ENCODE assay signal across 8 mouse cellular contexts in genomic region chr12:86091601-86092132, GRCm38 (mm10). TPM values are rescaled to one million over a fixed set of nuclear protein-coding genes. Genes with fewer than 3 reads are reported as not detected.
DNase-seq lines count a peak whose midpoint lies in the region; ATAC-seq lines count a peak whose summit lies in the region.

No protein-coding gene starts in this region.

- 51% methylated on average over 18 of the region's 18 CpGs for WGBS in hindbrain, embryonic 15.5 days
- 51% methylated on average over 18 of the region's 18 CpGs for WGBS in hindbrain, embryonic 16.5 days
- 29% methylated on average over 18 of the region's 18 CpGs for WGBS in embryonic facial prominence, embryonic 14.5 days
- WGBS in kidney, embryonic 14.5 days, result 29% methylated on average over 18 of the region's 18 CpGs
- 32% methylated on average over 18 of the region's 18 CpGs for WGBS in midbrain, embryonic 10.5 days

- no peak overlapping the region for H3K4me3 ChIP-seq in hindbrain, embryonic 15.5 days
- H3K4me3 ChIP-seq in hindbrain, embryonic 16.5 days (ENCODE audit: low read length), result no peak overlapping the region
- no peak overlapping the region for H3K4me3 ChIP-seq in embryonic facial prominence, embryonic 14.5 days (ENCODE audit: low read depth, low read length)
- no peak overlapping the region for H3K4me3 ChIP-seq in kidney, embryonic 14.5 days (ENCODE audit: low read length)
- H3K4me3 ChIP-seq in midbrain, embryonic 10.5 days, result peak overlapping the region; percentile 16

- 0 out of 2 replicates have a peak, but pooled peaks cover 6% of the 10 kb centered on the region for H3K36me3 ChIP-seq in hindbrain, embryonic 15.5 days
- 0 out of 2 replicates have a peak, but pooled peaks cover 5% of the 10 kb centered on the region for H3K36me3 ChIP-seq in hindbrain, embryonic 16.5 days (ENCODE audit: control insufficient read depth, insufficient read depth, low read length)
- H3K36me3 ChIP-seq in embryonic facial prominence, embryonic 14.5 days (ENCODE audit: control insufficient read depth, insufficient read depth, low read length), result peaks cover 16% of the 10 kb centered on the region
- no peaks in the 10 kb centered on the region; the same call in 1 of the 2 replicates for H3K36me3 ChIP-seq in kidney, embryonic 14.5 days (ENCODE audit: control insufficient read depth, insufficient read depth, low read length)
- H3K36me3 ChIP-seq in midbrain, embryonic 10.5 days, result peaks cover 47% of the 10 kb centered on the region

- H3K4me1 ChIP-seq in hindbrain, embryonic 15.5 days (replicated peaks), result no peaks in the 10 kb centered on the region
- no peaks in the 10 kb centered on the region for H3K4me1 ChIP-seq in hindbrain, embryonic 16.5 days (ENCODE audit: control insufficient read depth, insufficient read depth, low read depth, low read length)
- H3K4me1 ChIP-seq in embryonic facial prominence, embryonic 14.5 days (ENCODE audit: control insufficient read depth, insufficient read depth, low read length), result peaks cover 9% of the 10 kb centered on the region
- H3K4me1 ChIP-seq in kidney, embryonic 14.5 days (ENCODE audit: control insufficient read depth, insufficient read depth, low read length), result peaks cover 14% of the 10 kb centered on the region
- peaks cover 27% of the 10 kb centered on the region for H3K4me1 ChIP-seq in midbrain, embryonic 10.5 days

- peak; percentile 55 for DNase-seq in embryonic facial prominence, embryonic 14.5 days (ENCODE audit: low spot score)
- DNase-seq in midbrain, embryonic 10.5 days (ENCODE audit: low spot score), result peak; percentile 42
- no peak for DNase-seq in neural tube, embryonic 10.5 days (ENCODE audit: extremely low spot score, low spot score)

- H3K4me2 ChIP-seq in hindbrain, embryonic 15.5 days, result peak overlapping the region; percentile 13; the same call in 1 of the 2 replicates
- H3K4me2 ChIP-seq in hindbrain, embryonic 16.5 days (ENCODE audit: low read length), result no peak overlapping the region
- H3K4me2 ChIP-seq in embryonic facial prominence, embryonic 14.5 days (ENCODE audit: low read depth, low read length), result peak overlapping the region; percentile 14; the same call in 1 of the 2 replicates
- H3K4me2 ChIP-seq in kidney, embryonic 14.5 days (replicated peaks; ENCODE audit: low read depth, low read length), result no peak overlapping the region

- H3K9me3 ChIP-seq in hindbrain, embryonic 15.5 days, result no peaks in the 10 kb centered on the region
- no peaks in the 10 kb centered on the region for H3K9me3 ChIP-seq in hindbrain, embryonic 16.5 days (ENCODE audit: control insufficient read depth, low read length)
- H3K9me3 ChIP-seq in embryonic facial prominence, embryonic 14.5 days (ENCODE audit: control insufficient read depth, low read length), result no peaks in the 10 kb centered on the region
- no peaks in the 10 kb centered on the region for H3K9me3 ChIP-seq in kidney, embryonic 14.5 days (ENCODE audit: control insufficient read depth, low read length)
- no peaks in the 10 kb centered on the region for H3K9me3 ChIP-seq in midbrain, embryonic 10.5 days (replicated peaks)

- H3K27ac ChIP-seq in hindbrain, embryonic 15.5 days (replicated peaks), result no peak overlapping the region
- H3K27ac ChIP-seq in hindbrain, embryonic 16.5 days (ENCODE audit: low read depth, low read length), result no peak overlapping the region
- no peak overlapping the region for H3K27ac ChIP-seq in embryonic facial prominence, embryonic 14.5 days (replicated peaks; ENCODE audit: low read depth, low read length)
- H3K27ac ChIP-seq in kidney, embryonic 14.5 days (ENCODE audit: low read depth, low read length), result no peak overlapping the region
- H3K27ac ChIP-seq in midbrain, embryonic 10.5 days (replicated peaks), result peak overlapping the region; percentile 38; the same call in 1 of the 2 replicates

- no peak overlapping the region for H3K9ac ChIP-seq in hindbrain, embryonic 15.5 days
- no peak overlapping the region for H3K9ac ChIP-seq in hindbrain, embryonic 16.5 days (ENCODE audit: low read depth, low read length)
- no peak overlapping the region for H3K9ac ChIP-seq in embryonic facial prominence, embryonic 14.5 days (ENCODE audit: low read depth, low read length)
- H3K9ac ChIP-seq in kidney, embryonic 14.5 days (ENCODE audit: low read depth, low read length), result no peak overlapping the region

- no peaks in the 10 kb centered on the region for H3K27me3 ChIP-seq in hindbrain, embryonic 15.5 days
- H3K27me3 ChIP-seq in hindbrain, embryonic 16.5 days (replicated peaks; ENCODE audit: control insufficient read depth, insufficient read depth, low read length), result no peaks in the 10 kb centered on the region
- H3K27me3 ChIP-seq in embryonic facial prominence, embryonic 14.5 days (replicated peaks; ENCODE audit: control insufficient read depth, insufficient read depth, low read length), result no peaks in the 10 kb centered on the region
- no peaks in the 10 kb centered on the region for H3K27me3 ChIP-seq in kidney, embryonic 14.5 days (ENCODE audit: control insufficient read depth, insufficient read depth, low read length)
- peaks cover 5% of the 10 kb centered on the region; the same call in 1 of the 2 replicates for H3K27me3 ChIP-seq in midbrain, embryonic 10.5 days (ENCODE audit: low read depth, poor library complexity, severe bottlenecking)

- ATAC-seq in hindbrain, embryonic 15.5 days (ENCODE audit: low FRiP score, low read depth), result no peak
- no peak for ATAC-seq in hindbrain, embryonic 16.5 days
- peak; percentile 45; the same call in 1 of the 2 replicates for ATAC-seq in embryonic facial prominence, embryonic 14.5 days (ENCODE audit: low read depth)
- peak; percentile 43 for ATAC-seq in kidney, embryonic 14.5 days (ENCODE audit: low FRiP score, low TSS enrichment)
- no peak for ATAC-seq in megakaryocyte progenitor cell, adult 5-6 weeks (replicated peaks; ENCODE audit: poor library complexity)
- ATAC-seq in monocyte, adult 5-6 weeks (replicated peaks; ENCODE audit: insufficient number of reproducible peaks, low FRiP score, low TSS enrichment, poor library complexity, severe bottlenecking), result no peak

RNA-seq across cellular contexts. Expression of gene Ift43, which starts 9.3 kb away (rescaled TPM):
- 42.7 and 45.8 TPM in 2 replicates for polyA plus RNA-seq in hindbrain, embryonic 15.5 days (2015; fragmentation: Nextera tagmentation; extraction: Ambion mirVana)
- polyA plus RNA-seq in hindbrain, embryonic 16.5 days (2015; fragmentation: Nextera tagmentation; extraction: Ambion mirVana), result 43.0 and 43.3 TPM in 2 replicates
- 79.2 and 80.3 TPM in 2 replicates for polyA plus RNA-seq in embryonic facial prominence, embryonic 14.5 days (2014; fragmentation: Nextera tagmentation; extraction: Ambion mirVana)
- 77.0 and 87.9 TPM in 2 replicates for polyA plus RNA-seq in kidney, embryonic 14.5 days (2014; fragmentation: Nextera tagmentation; extraction: Ambion mirVana)
- polyA plus RNA-seq in midbrain, embryonic 10.5 days (2016; fragmentation: Nextera tagmentation; extraction: Ambion mirVana), result 83.8 and 88.9 TPM in 2 replicates
- 0.57 TPM in 1 of 2 replicates, not detected in the other for total RNA-seq in megakaryocyte progenitor cell, adult 5-6 weeks (2015)
- total RNA-seq in megakaryocyte progenitor cell, adult 5-6 weeks (2017), result 1.2 TPM in 1 of 2 replicates, not detected in the other
- 4.9 TPM in 1 of 3 replicates, not detected in the others for total RNA-seq in monocyte, adult 5-6 weeks (2017)

RNA-seq across cellular contexts. Expression of gene Tgfb3, which starts 12.8 kb away (rescaled TPM):
- 5.1 and 5.4 TPM in 2 replicates for polyA plus RNA-seq in hindbrain, embryonic 15.5 days (2015; fragmentation: Nextera tagmentation; extraction: Ambion mirVana)
- 5.1 and 7.6 TPM in 2 replicates for polyA plus RNA-seq in hindbrain, embryonic 16.5 days (2015; fragmentation: Nextera tagmentation; extraction: Ambion mirVana)
- 59.4 and 61.8 TPM in 2 replicates for polyA plus RNA-seq in embryonic facial prominence, embryonic 14.5 days (2014; fragmentation: Nextera tagmentation; extraction: Ambion mirVana)
- polyA plus RNA-seq in kidney, embryonic 14.5 days (2014; fragmentation: Nextera tagmentation; extraction: Ambion mirVana), result 12.7 and 17.8 TPM in 2 replicates
- polyA plus RNA-seq in midbrain, embryonic 10.5 days (2016; fragmentation: Nextera tagmentation; extraction: Ambion mirVana), result 5.8 and 7.3 TPM in 2 replicates
- not detected in 2 replicates for total RNA-seq in megakaryocyte progenitor cell, adult 5-6 weeks (2015)
- total RNA-seq in megakaryocyte progenitor cell, adult 5-6 weeks (2017), result 0.17 TPM in 1 of 2 replicates, not detected in the other
- 0.32 to 2.7 TPM (median 1.0 TPM) in 3 replicates for total RNA-seq in monocyte, adult 5-6 weeks (2017)

Comparison
In these comparisons a context has a peak if more than half of its experiments do, and no peak if none do; other contexts are left out.
1. H3K4me2 ChIP-seq: peak in hindbrain, embryonic 15.5 days (single experiment) and embryonic facial prominence, embryonic 14.5 days (single experiment); none in hindbrain, embryonic 16.5 days (single experiment) and kidney, embryonic 14.5 days (single experiment).
2. ATAC-seq: peak in embryonic facial prominence, embryonic 14.5 days (single experiment) and kidney, embryonic 14.5 days (single experiment); none in hindbrain, embryonic 15.5 days (single experiment), hindbrain, embryonic 16.5 days (single experiment), megakaryocyte progenitor cell, adult 5-6 weeks (single experiment) and monocyte, adult 5-6 weeks (single experiment).